Mouse (Mus musculus) left cerebral cortex, adult 11 months (tissue): ENCODE measurements at regions not wholly inside any gene's neighbourhood (a gene's known extent, or its start where the extent isn't known, plus 50 kb on each side); places are given as distances from the start of the nearest gene placed in this dataset.
"Not testable (repeated sequence)": the region's sequence is repeated elsewhere in the genome, so short reads cannot be mapped to it uniquely, and the experiment has no call there.

Experiments used
- DNase-seq: peaks from one replicate; pipeline ENCODE4 v3.0.0; 2022; ENCODE audit warnings: low spot score

DNA sequence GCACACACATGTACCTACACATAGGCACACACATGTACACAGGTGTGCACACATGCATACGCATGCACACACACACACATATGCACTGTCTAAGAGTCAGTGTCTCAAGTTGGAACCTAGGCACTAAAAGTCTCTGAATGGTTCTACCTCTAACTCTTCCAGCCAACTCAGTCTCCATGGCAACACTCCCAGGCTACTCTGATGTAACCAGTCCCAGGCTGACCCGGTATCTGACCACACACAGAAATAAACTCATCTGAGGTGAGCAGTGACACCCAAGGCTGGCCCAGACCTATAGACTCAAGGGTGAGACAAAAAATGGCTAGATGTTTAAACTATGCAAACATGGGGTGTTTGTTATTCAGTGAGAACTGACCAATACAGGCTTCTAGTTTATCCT lies 262.1 kb downstream of the Setd4 start:
- DNase-seq, result no peak

DNA sequence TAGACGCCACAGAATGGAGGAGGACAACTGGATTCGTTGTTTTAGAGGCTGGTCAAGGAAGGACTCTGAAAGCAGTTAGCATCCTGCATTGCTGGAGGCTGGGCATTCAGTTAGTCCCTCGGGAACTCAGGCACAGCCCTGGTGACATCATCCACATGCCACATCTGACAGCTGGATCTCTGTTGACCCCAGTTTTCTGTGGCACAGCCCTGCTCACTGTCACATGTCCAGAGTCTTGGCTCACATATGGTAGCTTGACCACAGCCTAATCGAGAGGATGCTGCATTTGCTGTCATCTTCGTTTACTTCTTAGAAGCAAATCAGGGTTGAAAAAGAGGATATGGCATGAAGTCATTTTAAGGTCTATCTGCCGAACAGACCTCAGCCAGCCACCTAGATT lies 265.1 kb downstream of the Setd4 start:
- no peak for DNase-seq

DNA sequence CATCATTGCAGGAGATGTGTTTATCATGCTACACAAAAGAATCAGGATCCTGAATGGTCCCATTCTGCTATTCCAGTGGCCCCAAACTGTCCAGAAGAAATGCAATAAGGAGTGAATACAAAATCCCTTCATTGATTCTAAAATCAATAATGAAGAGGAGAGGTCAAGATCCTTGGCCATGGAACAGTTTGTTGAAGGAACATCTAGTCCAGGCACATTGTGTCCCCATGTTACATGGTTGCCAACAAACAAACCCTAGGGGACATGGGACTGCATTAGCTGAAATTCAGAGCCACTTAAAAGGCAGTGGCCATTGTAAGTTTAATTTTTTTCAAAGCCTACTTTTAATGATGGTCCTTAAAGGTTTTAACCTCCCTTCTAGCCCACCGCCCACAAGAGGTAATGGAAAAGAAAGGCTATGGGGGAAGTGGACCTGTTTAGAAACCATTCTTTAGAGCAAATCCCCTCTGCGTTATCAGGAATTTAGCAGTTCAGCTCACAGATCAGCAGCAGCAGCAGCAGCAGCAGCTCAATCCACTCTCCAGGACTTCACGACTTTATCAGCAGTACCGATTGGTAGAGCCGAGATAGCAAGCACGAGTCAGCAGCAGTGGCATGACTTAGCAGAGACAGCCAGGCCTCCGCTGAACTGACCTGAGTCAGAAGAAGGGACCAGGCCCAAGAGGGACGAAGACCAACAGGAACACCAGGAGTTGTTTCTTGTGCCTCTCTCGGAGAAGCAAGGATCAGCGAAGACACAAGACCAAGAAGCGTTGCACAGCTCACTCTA lies 268.3 kb downstream of the Setd4 start:
- no peak for DNase-seq

DNA sequence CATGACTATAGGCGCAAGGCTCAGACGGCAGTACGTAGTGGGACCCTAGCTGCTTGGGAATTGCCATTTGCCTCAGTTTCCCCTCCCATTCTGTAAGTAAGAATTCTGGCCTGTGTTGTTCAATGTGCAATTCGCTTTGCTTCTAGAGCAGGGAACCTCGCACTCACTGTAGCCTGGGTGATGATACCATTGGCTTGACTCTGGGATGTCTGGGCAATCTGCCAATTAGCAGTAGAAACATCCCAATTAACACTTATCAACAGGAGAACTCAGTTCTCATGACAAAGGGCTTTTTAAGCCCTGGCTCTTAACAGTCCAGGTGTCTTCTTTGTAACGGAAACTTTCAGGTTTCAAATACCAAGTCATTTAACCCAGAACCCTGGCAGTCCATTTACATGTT lies 270.2 kb downstream of the Setd4 start:
- peak; percentile 4 for DNase-seq

DNA sequence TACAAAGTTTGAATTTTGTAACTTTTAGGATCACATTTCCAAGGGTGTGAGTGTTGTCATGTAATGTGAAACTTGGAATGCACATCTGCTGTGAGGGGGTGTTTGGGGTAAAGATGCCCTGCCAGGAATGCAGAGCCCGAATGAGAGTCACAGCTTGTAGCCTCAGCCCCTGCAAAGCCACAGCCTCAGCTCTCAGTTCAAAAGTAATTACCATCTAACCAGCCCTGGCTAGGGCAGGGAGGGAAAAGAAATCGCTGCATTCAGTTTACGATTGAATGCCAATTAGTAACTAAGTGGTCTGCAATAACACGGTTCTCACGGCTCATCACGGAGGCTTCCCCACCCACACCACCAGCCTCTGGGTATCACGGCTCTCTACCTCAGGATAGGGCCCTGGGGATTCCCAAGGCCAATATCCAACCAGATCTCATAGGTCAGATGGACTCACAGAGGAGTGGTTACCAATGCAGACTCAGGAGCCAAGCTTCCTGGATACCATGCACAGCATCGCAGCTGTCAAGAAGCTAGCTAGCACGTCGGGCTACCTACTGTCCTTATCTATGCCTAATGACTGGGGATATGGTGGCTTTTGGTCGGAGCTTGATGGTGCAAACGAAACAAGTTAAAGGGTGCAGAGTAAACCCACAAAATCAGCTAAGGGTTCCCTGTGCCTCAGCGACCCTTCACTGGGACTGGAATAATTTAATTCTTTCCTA lies 275.0 kb downstream of the Setd4 start:
- DNase-seq, result no peak

DNA sequence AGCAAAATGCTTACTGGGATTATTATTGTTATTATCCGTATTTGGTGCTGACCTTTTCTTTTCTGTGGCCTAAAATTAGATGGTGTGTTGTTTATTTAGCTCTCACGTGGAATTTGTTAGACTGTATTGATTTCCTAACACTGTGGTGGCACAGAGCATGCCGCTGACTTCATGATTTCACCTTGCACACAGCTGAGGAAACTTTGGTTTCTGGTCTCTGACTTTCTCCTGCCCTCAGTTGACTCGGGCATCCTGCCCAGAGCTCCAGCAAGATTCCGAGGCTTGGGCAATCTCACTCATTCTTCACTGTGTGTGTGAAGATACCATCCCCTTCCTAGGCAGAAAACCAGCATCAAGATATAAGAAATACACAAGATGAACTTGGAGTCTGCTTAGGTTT lies 279.0 kb downstream of the Setd4 start:
- DNase-seq, result no peak

DNA sequence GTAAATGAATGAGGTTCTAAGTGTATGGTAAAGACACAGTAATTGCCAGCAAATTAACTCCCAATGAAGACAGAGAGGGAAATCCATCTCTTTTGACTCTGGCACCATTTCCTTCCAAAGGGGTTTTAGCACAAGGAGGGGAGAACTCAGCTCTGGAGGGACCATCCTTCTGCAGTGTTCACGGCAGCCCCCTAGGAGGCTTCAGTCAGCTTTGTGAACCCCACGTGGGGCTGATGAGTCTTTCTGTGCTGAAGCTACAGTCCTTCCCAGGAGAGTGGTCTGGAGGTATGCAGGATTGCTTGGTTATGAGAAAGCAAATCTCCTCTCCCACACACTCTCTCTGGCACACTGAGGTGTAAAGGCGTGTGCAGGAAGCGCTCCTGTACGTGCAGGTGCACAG lies 280.7 kb downstream of the Setd4 start:
- DNase-seq, result no peak

DNA sequence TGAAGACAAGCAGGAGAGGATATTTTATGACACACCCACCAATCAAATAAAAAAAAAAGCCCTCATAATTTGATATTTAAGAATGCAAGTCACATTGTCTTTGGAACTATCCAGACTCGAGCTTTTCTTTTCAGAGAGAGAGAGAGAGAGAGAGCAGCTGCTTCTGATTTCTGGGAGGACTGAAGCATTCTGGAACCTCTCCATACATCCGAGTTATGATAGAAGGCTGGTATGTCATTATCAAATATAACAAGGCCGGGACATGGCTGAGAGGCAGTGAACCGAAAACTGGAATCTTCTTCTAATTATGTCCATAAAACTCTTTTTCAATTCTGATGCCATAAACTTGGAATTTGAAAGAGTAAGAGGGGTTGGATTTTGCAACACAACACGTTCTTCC lies 284.3 kb downstream of the Setd4 start:
- DNase-seq, result no peak

DNA sequence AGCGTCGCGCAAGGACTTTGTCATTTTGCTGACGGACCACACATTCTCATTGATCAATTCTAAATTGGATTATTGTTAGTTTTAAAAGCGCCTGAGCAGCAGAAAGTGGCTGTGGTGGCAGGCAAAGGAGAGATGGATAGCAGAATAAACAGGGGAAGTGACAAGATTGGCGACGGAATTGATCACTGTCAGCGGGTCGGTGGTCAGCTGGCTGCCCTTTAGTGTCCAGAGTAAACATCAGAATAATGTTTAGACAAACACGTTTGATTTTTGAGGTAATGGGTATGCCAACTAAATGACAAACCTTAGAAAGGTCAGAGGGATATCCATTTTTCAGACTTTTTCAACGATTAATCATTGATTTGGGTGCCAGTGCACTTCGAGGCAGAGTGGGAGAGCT lies 292.2 kb downstream of the Setd4 start:
- no peak for DNase-seq

DNA sequence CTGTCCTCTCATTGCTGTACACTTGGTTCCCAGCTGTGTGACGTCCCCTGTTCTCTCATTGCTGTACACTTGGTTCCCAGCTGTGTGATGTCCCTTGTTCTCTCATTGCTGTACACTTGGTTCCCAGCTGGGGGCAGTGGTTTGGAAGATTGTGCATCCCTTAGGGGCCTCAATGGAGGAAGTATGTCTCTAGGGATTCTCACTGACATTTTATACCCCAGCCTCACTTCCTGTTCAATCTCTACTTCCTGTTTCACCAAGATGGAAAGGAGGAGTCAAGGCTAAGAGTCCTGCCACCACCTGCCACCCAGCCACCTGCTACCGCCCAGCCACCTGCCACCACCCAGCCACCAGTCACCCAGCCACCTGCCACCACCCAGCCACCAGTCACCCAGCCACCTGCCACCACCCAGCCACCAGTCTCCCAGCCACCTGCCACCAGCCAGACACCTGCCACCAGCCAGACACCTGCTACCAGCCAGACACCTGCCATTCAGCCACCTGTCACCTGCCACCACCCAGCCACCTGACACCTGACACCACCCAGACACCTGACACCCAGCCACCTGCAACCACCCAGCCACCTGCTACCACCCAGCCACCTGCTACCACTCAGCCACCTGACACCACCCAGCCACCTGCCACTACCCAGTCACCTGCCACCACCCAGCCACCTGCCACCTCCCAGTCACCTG lies 295.1 kb downstream of the Setd4 start:
- DNase-seq, result no peak

DNA sequence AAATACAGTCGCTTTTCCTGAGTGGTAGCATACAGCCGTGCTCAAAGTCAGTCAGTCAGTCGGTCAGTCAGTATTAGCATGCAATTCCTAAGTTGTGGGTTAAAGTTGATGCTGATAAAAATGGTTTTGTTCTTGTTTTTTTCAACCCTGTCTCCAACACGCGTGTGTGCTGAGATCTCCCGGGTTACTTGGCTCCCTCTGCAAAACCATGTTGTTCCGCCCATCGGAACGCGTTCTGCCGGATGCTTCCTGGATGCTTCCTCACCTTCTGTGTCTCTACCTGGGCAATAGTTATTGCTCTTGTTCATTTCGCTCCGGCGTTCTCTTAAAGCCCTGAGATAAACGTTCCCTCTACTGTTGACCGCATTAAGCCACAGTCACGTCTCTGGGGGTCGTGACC lies 296.9 kb downstream of the Setd4 start:
- no peak for DNase-seq

DNA sequence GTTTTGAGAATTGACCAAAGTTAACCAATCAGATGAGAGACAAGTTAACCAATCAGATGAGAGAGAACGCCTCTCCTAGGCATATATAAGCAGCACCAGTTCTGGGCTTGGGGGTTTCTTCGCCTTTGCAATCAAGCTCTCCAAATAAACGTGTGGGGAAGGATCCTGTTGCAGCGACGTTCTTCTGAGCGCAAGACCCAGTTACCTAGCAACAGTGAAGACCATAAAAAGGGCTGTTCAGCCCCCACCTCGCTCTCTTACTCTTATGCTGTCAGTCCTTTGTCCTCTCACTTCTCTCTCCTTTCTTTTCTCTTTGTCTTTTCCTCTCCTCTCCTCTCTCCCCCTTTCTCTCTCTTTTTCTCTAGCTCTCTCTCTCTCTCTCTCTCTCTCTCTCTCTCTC lies 297.7 kb downstream of the Setd4 start:
- not testable (repeated sequence) for DNase-seq

DNA sequence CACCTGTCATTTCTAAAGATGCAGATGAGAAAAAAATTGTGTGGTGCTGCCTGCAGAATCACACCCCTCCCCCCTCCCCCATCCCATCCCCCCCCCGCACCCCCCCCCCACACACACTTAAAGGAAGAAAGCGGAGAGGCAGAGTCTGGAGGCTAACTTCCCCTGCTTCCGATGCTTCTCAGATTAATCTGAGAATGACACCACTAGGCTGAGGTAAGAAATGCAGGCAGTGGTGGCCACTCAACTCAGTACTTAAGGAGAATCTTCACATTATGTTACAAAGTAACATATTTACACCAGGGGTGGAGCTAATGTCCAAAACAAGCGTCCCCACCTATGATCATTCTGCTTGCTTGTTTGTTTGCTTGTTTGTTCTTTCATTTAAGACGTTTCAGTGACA lies 309.4 kb downstream of the Setd4 start:
- no peak for DNase-seq

DNA sequence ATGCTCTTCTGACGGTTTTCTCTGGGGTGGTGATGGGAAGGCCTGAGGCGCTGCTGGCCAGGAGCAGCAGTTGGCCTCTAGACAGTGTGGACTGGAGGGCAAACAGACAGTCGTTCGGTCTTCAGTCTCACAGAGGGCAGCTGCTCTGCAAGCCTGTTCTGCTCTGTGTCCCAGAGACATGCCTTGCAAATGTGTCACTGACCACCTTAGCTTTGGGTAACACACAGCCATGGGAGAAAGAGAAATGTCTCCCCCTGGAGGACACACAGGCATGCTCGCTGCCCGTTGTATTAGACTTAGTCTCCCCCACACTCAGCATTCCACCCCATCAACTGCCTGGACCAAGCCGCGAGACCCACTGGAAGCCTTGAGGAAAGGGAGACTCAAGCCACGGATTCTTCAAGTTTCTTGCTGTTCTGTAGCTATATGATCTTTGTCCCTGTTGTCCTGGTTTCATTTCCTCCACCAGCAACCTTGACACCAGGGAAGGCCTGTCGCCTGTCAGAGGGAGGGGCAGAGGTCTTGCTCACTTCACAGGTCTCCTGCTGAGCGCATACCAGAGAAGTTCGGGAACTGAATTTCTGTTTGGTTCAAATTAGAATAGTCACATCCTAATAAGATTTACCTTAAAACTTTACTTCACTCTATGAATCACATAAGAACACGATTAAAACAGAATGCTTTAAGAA lies 310.8 kb downstream of the Setd4 start:
- DNase-seq, result peak; percentile 29

DNA sequence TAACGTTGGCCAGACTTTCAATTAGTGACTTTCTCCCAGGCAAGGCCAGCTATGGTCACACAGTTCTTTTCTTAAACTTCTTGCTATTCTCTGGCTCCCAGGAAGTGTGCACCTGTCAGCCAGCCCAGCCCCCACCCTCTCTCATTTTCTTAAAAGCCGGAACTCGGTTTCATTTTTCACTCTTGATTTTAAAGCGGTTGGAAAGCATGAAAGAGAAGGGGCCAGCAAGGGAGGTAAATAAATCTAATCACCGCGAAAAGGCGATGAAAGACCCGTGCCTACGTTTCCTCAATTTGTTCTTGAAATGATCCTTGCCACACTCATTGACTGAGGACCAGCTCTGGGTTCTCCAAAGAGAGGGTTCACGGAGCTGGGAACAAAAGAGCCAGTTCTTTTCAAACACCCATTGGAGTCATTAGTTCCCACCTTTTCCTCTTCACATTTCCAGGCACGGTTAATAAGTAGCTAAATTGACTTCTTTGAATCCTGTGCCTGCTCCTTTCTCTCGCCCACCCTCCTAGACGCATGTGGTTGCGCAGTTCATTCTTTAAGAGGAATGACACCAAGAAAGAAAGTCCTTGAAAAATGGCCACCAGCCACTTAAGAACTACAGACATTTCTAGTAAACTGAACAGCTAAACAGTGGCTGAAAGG lies 311.6 kb downstream of the Setd4 start:
- DNase-seq, result no peak

DNA sequence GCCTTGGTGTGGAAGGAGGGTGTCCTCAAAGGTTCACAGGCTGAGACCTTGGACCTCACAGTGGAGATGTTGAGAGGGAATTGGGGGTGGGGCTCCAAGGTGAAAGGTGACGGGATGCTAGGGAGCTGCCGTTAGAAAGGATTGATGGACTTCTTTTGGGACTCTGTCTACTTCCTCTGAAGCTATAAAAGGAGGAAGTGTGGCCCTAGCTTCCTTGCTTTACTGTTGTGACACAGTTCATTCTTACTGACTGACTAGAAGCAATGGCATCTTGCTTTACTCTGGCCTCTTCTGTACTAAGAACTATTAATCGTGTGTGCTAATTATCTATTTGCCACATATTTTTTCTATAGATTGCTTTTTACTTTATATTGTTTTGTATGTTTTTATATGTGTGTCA lies 315.8 kb downstream of the Setd4 start:
- DNase-seq, result no peak

DNA sequence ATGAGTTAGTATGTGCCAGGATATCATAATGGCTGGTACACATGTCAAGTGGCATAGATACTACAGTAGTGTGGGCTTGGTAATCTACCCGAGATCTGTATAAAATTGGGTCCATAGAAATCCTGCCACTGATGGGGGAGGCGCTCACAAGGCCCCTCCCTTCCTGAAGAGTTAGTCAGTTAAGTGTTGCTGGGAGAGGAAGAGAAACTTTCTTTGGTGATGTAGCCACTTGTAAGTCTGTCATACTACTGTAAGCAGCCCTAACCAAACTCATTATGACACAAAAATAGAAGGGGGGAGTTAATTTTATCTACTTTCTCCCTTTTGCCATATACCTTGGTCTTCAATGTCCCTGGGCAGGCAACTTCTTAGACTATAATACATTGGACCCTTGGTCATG lies 316.3 kb downstream of the Setd4 start:
- no peak for DNase-seq

DNA sequence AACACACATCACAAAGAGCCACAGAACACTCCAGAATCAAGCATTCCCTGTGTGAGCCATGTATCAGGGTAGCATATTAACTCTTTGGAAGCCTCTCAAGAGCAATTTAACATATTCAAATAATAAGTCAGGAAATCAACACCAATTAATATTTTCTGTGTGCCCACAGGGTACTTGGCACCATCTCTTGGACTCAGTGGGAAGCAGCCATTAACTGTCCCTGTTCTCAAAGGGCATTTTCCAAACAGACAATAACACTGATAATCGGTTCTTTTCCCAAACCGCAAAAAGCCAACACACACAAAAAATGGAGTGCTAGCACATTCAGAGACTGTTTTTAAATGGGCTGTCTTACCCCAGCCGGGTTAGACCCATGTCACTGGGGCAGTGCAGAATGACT lies 317.0 kb downstream of the Setd4 start:
- no peak for DNase-seq

DNA sequence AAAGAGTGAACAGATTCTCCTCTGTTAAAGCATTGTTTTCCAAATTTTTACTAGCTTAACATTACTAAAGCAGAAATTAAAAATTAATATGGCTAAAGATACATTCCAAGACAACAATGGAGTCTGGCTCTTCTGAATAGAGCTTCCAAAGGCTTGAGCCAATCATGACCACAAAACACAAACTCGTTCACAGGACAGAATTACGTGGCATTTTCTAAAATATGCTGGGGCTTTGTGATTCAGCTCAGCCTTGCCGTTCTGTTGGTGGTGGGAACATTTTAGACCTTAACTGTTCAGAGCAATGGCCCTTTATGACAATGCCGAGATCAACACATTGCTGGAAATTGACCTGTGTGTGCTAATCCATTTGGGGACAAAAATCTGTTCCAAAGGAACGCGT lies 318.7 kb downstream of the Setd4 start:
- DNase-seq, result no peak

DNA sequence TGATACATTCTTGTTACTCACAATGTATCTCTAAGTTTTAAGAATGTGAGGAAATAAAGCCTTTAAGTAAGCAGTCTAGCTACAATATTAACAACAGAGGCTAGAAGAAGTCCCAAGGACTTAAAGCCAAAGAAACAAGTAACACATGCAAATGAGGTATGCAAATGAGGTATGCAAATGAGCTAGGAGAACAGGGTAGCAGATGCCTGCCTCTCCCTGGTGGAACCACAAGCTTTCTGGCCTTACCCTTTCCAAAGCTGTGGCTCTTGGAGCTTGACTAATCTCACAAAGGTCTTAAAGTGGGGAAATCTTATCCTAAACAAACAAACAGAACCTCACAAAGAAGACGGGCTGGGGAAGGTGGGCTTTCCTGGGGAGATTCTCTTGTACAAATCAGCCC lies 322.1 kb downstream of the Setd4 start:
- DNase-seq, result no peak

DNA sequence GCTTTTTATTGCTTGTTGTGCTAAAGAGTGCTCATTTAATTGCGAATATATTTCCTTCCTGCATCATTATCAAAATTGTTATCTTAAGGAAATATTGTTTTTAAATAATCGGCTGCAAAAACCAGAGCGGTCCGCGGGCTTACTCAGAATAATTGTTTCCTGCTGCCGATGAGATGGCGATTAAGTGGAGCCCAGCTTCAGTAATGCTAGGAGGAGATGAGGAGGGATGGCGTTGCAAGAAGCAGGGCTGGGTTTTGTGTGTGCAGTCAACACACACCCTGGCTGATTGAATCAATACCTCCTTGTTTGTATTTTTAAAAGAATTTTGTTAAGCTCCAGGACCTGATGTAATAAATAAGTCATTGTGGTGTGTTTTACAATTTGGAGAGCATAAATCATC lies 331.2 kb downstream of the Setd4 start:
- DNase-seq, result no peak

DNA sequence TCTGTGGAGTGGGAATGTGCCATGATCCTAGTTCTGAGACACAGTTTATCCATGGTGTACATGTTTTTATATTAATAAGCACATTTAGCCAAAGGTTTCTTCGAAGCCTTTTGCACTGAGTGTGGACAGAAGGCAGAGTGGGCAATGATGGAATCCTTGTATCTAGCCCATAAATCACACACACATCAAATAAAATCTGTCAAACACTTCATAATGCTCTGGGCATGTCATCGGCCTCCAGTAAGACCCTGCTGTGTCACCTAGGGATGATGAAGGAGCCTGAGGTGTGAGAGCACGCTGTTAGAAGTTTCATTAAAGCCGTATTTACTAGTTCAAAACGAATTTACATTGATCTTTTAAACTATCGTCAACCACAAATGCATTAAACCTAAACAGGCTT lies 331.7 kb downstream of the Setd4 start:
- no peak for DNase-seq
